Mouse (Mus musculus) lung, embryonic 14.5 days (tissue): ENCODE results near the gene Eif2ak4. TPM values are rescaled to one million over a fixed set of nuclear protein-coding genes. Genes with fewer than 3 reads are reported as not detected.

ENCODE experiments used
- ATAC-seq: fragments of 200-750 bp; cut with Nextera tagmentation; 2 replicates; pipeline ENCODE4 v1.8.0; 2017; ENCODE audit warnings: mild to moderate bottlenecking, moderate TSS enrichment, moderate library complexity; ENCODE audit not compliant: insufficient read depth
- DNase-seq: peaks from one replicate; pipeline ENCODE4 v3.0.0-alpha.2; 2015
- H3K27ac ChIP-seq: fragments of 300-500 bp; sonication (generic); 2 replicates; pipeline ENCODE4 v1.5.1; 2014; ENCODE audit warnings: low read depth, mild to moderate bottlenecking, moderate library complexity
- H3K27me3 ChIP-seq: fragments of 300-500 bp; sonication (generic); 2 replicates; pipeline ENCODE4 v1.6.1; 2014; ENCODE audit warnings: low read length, control low read depth; ENCODE audit not compliant: insufficient read depth
- H3K36me3 ChIP-seq: fragments of 300-500 bp; sonication (generic); 2 replicates; pipeline ENCODE4 v1.6.1; 2014; ENCODE audit warnings: control low read depth; ENCODE audit not compliant: insufficient read depth
- H3K4me1 ChIP-seq: fragments of 300-500 bp; sonication (generic); 2 replicates; pipeline ENCODE4 v1.6.1; 2014; ENCODE audit warnings: antibody characterized with exemption, control low read depth; ENCODE audit not compliant: insufficient read depth
- H3K4me2 ChIP-seq: fragments of 300-500 bp; sonication (generic); 2 replicates; pipeline ENCODE4 v1.6.1; 2014; ENCODE audit warnings: mild to moderate bottlenecking
- H3K4me3 ChIP-seq: fragments of 300-500 bp; sonication (generic); 2 replicates; pipeline ENCODE4 v1.5.1; 2014; ENCODE audit warnings: low read depth, low read length
- H3K9ac ChIP-seq: fragments of 300-500 bp; sonication (generic); 2 replicates; pipeline ENCODE4 v1.6.1; 2014
- H3K9me3 ChIP-seq: fragments of 300-500 bp; sonication (generic); 2 replicates; pipeline ENCODE4 v1.6.1; 2016; ENCODE audit warnings: low read depth, low read length, control low read depth
- CTCF ChIP-seq: IDR thresholded peaks from 2 replicates; pipeline ENCODE4 v1.5.1; 2016; ENCODE audit warnings: antibody characterized with exemption, low read depth
- WGBS: fragments of 180-500 bp; shearing (Covaris S2); extraction: QIAGEN DNeasy Blood & Tissue Kit; methylation state at CpG from one replicate; pipeline ENCODE4 v1.1.7; 2014; 5-methylcytosine and 5-hydroxymethylcytosine counted together
- polyA plus RNA-seq: library from polyadenylated mRNA; unstranded; fragments of >200 nt; fragmentation: Nextera tagmentation; extraction: Ambion mirVana; gene quantifications from 2 replicates; pipeline ENCODE4 v1.2.1, GENCODE M21; 2014

Eif2ak4 gene
- polyA plus RNA-seq, 1 experiment from 2014 or later, result 15.4 TPM

GRCm38 (mm10) chr2:118405568-118405967, 17.1 kb downstream of the Eif2ak4 start:
- H3K27me3 ChIP-seq, result no peaks in the 10 kb centered on the region
- no peak overlapping the region for H3K4me2 ChIP-seq
- TF ChIP-seq CTCF, result no peak
- no peak overlapping the region for H3K27ac ChIP-seq
- no peaks in the 10 kb centered on the region for H3K9me3 ChIP-seq
- peaks cover 24% of the 10 kb centered on the region for H3K36me3 ChIP-seq
- no peak for ATAC-seq
- DNase-seq, result no peak
- whole genome bisulfite sequencing, result 81% methylated on average over 4 of the region's 4 CpGs
- H3K4me3 ChIP-seq, result no peak overlapping the region
- no peaks in the 10 kb centered on the region for H3K4me1 ChIP-seq
- no peak overlapping the region for H3K9ac ChIP-seq

DNA sequence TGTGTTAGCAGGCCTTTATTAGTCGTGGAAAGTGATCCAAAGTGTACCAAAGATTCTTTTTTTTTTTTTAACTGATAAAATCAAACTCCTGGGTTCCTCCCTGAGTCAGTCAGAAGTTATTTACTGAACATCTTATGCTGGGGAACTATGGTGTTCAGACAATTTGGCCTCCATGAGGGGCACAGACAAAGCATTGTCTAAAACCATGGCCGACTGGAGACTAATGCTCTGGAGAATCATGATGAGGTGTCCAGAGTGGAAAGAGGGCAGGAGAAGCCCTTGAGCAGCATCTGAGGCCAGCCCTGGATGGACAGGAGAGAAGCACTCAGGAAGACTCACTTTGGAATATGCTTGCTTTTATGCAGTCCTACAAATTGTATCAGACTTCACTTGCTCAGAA, 18.4 kb downstream of the Eif2ak4 start:
- Histone ChIP-seq H3K27me3 (no peaks in the 10 kb centered on the region), H3K27ac (no peak overlapping the region), H3K4me3 (no peak overlapping the region), H3K9ac (no peak overlapping the region), H3K36me3 (peaks cover 29% of the 10 kb centered on the region), H3K9me3 (no peaks in the 10 kb centered on the region), H3K4me2 (no peak overlapping the region), H3K4me1 (no peaks in the 10 kb centered on the region)
- WGBS, result 59% methylated on average over 2 of the region's 2 CpGs
- no peak for TF ChIP-seq CTCF
- ATAC-seq, result no peak
- no peak for DNase-seq

DNA sequence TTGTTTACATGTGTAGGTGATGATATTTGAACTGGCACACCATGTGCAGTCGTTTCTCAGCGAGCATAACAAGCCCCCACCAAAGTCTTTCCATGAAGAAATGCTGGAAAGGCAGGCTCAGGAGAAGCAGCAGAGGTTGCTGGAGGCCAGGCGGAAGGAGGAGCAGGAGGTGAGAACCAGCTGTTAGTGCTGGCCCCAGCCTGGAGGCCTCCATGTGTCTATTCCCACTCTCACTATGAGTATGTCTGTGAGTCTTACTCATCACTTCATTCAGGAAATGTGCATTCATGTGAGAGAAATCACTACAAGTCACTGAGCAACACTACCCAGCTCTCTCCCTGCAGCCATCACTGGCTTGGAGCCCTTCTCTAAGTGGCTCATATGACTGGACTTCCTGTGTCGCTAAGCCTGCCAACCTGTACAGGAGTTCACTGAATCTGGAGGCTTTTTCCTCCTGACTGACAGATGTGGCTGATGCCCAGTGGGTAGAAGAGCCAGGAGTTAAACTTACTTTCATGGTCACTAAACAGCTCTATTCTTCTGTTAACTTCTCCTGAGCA, 20.0 kb downstream of the Eif2ak4 start:
- no peak for TF ChIP-seq CTCF
- H3K36me3 ChIP-seq, result peaks cover 45% of the 10 kb centered on the region
- no peaks in the 10 kb centered on the region for H3K9me3 ChIP-seq
- H3K4me3 ChIP-seq, result no peak overlapping the region
- no peak overlapping the region for H3K4me2 ChIP-seq
- WGBS, result 62% methylated on average over 4 of the region's 4 CpGs
- H3K27me3 ChIP-seq, result no peaks in the 10 kb centered on the region
- no peaks in the 10 kb centered on the region for H3K4me1 ChIP-seq
- no peak for DNase-seq
- no peak overlapping the region for H3K9ac ChIP-seq
- H3K27ac ChIP-seq, result no peak overlapping the region
- ATAC-seq, result no peak

GRCm38 (mm10) chr2:118412821-118413220, 24.4 kb downstream of the Eif2ak4 start:
- Histone ChIP-seq H3K4me1 (no peaks in the 10 kb centered on the region), H3K4me2 (no peak overlapping the region), H3K9me3 (no peaks in the 10 kb centered on the region), H3K27ac (no peak overlapping the region), H3K36me3 (peaks cover 59% of the 10 kb centered on the region), H3K27me3 (no peaks in the 10 kb centered on the region), H3K9ac (no peak overlapping the region), H3K4me3 (no peak overlapping the region)
- 95% methylated on average over 11 of the region's 11 CpGs for WGBS
- DNase-seq, result no peak
- no peak for ATAC-seq
- no peak for TF ChIP-seq CTCF

GRCm38 (mm10) chr2:118415601-118416355, 27.4 kb downstream of the Eif2ak4 start:
- Histone ChIP-seq H3K9ac (no peak overlapping the region), H3K4me1 (no peaks in the 10 kb centered on the region), H3K27ac (no peak overlapping the region), H3K9me3 (no peaks in the 10 kb centered on the region), H3K4me3 (no peak overlapping the region), H3K4me2 (no peak overlapping the region), H3K27me3 (no peaks in the 10 kb centered on the region), H3K36me3 (peaks cover 67% of the 10 kb centered on the region)
- no peak for TF ChIP-seq CTCF
- ATAC-seq (no peak), DNase-seq (no peak)
- WGBS, result 88% methylated on average over 6 of the region's 6 CpGs

DNA sequence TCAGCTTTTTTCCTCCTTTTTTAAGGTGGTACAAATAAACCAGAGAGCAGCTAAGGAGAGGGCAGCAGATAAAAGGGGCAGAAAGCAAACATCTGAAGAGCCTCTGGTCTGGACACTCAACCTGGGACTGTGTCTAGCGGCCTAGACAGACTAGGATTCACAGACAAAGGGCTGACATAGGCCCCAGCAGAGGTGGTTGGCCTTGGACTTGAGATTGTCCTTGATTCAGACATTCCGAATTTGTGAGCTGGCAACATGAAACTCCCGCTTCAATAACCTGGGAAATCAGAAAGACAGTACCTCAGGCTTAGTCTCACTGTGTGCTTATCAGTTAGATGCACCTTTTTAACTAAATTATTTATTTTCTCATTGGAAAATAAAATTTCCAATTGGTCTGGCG, 29.7 kb downstream of the Eif2ak4 start:
- no peaks in the 10 kb centered on the region for H3K27me3 ChIP-seq

GRCm38 (mm10) chr2:118421951-118422350, 33.5 kb downstream of the Eif2ak4 start:
- H3K4me3 ChIP-seq, result no peak overlapping the region
- no peak overlapping the region for H3K4me2 ChIP-seq
- TF ChIP-seq CTCF, result no peak
- no peaks in the 10 kb centered on the region for H3K9me3 ChIP-seq
- no peak overlapping the region for H3K27ac ChIP-seq
- ATAC-seq (no peak), DNase-seq (no peak)
- no peaks in the 10 kb centered on the region for H3K27me3 ChIP-seq
- 84% methylated on average over 15 of the region's 15 CpGs for WGBS
- no peak overlapping the region for H3K9ac ChIP-seq
- no peaks in the 10 kb centered on the region for H3K4me1 ChIP-seq
- H3K36me3 ChIP-seq, result peaks cover 46% of the 10 kb centered on the region

More for the DNA sequence above, 29.7 kb downstream of the Eif2ak4 start:
- no peaks in the 10 kb centered on the region for H3K4me1 ChIP-seq
- no peak for DNase-seq
- TF ChIP-seq CTCF, result no peak
- H3K4me3 ChIP-seq, result no peak overlapping the region
- H3K36me3 ChIP-seq, result peaks cover 60% of the 10 kb centered on the region
- no peak overlapping the region for H3K27ac ChIP-seq
- ATAC-seq, result no peak
- no peak overlapping the region for H3K9ac ChIP-seq
- no peaks in the 10 kb centered on the region for H3K9me3 ChIP-seq
- 80% methylated on average over 4 of the region's 4 CpGs for WGBS
- H3K4me2 ChIP-seq, result no peak overlapping the region
